Mouse (Mus musculus) spleen, adult 2 months (tissue): ENCODE data around the gene Snx20.

ENCODE experiments used
- CTCF ChIP-seq: fragments of 200-500 bp; IDR thresholded peaks from 2 replicates; pipeline ENCODE4 v1.5.1; 2011; ENCODE audit warnings: mild to moderate bottlenecking, inconsistent platforms; ENCODE audit not compliant: insufficient read depth, insufficient read length, insufficient replicate concordance; ENCODE audit errors: extremely low read depth
- POLR2A ChIP-seq: fragments of 200-500 bp; IDR thresholded peaks from 2 replicates; pipeline ENCODE4 v1.6.1; 2011; ENCODE audit warnings: low read depth, low read length, inconsistent platforms

DNA sequence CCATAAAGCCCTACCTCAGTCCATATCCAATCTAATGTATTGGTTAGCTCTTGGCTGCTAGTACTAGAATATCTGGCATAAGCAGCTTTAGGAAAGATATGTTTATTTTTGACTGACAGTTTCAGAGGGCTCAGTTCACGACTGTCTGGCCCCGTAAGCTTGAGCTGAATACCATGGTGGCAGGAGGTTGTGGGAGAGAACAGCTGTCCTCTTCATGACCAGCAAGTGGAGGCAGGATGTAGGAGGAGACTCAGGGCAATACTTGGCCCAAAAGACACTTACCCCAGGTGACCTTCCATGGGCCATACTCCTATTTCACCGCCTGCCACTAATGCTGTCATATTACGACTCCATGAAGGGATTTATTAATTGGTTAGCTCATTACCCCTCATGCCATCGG is 37.9 kb upstream of the Snx20 start:
- no peak for TF ChIP-seq CTCF
- TF ChIP-seq POLR2A = no peak
